Mouse (Mus musculus): ENCODE measurements around the gene Ermp1.

DNA sequence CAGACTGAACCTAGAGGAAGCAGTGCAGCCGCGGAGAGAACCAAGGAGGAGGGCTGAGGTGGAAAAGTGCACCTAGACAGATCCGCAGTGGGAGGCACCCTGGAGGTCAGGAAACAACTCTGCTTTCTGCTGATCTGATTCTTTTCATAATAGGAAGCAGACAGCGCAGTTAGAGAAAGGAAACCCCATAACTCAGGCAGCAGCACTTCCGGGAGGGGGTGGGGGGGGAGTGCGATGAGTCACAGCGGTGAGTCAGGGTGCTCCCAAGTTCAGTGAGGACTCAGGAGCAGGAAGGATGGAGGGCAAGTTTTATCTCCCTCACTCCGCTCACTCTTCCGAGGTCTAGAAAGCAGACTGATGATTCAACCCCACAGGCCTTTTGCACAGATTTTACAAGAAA, 7.2 kb downstream of the Ermp1 start:
- no peak for TF ChIP-seq SMC3 (IDR thresholded peaks at IDR 0.05; ENCODE audit: low read depth, low read length)
- TF ChIP-seq NELFE (IDR thresholded peaks at IDR 0.05; ENCODE audit: low read depth, low read length) = no peak
- TF ChIP-seq MAFK (IDR thresholded peaks at IDR 0.05; ENCODE audit: borderline replicate concordance, low read depth, low read length) = no peak

All from MEL (cell line).